Mouse (Mus musculus) megakaryocyte, embryonic 14.5 days (primary cell): ENCODE measurements around the gene Poc1a. TPM values are rescaled to one million over a fixed set of nuclear protein-coding genes. Genes with fewer than 3 reads are reported as not detected.

Experiments
- H3K27me3 ChIP-seq: replicated peaks from 2 replicates; pipeline ENCODE3; 2012; ENCODE audit warnings: inconsistent platforms
- H3K36me3 ChIP-seq: replicated peaks from 2 replicates; pipeline ENCODE3; 2012; ENCODE audit warnings: low read length, inconsistent platforms, mixed read lengths
- H3K4me1 ChIP-seq: 2 replicates; pipeline ENCODE4 v1.6.1; 2012; ENCODE audit warnings: inconsistent platforms
- H3K4me3 ChIP-seq: replicated peaks from 2 replicates; pipeline ENCODE3; 2012; ENCODE audit warnings: moderate library complexity, mild to moderate bottlenecking, inconsistent platforms
- H3K9me3 ChIP-seq: 2 replicates; pipeline ENCODE4 v1.6.1; 2012; ENCODE audit warnings: inconsistent platforms
- FLI1 ChIP-seq: IDR thresholded peaks from 2 replicates; pipeline ENCODE4 v1.6.1; 2012; ENCODE audit warnings: low read length, inconsistent platforms, mixed read lengths
- GATA1 ChIP-seq: IDR thresholded peaks from 3 replicates; pipeline ENCODE4 v1.6.1; 2012; ENCODE audit warnings: mixed read lengths, low read length, inconsistent platforms, borderline replicate concordance
- polyA plus RNA-seq: library from polyadenylated mRNA; stranded (reverse); fragments of >175 nt; gene quantifications from 2 replicates; pipeline ENCODE4 v1.2.3, GENCODE M21; 2012; ENCODE audit warnings: low replicate concordance; ENCODE audit not compliant: insufficient read depth

The Poc1a gene
- 3.5 and 6.6 TPM in 2 replicates for polyA plus RNA-seq

GRCm38 (mm10) chr9:106280808-106281544 lies at the start of gene Poc1a:
Poc1a (plus strand) TSS chr9:106281061.
- Histone ChIP-seq H3K4me1 (peaks cover 24% of the 10 kb centered on the region), H3K27me3 (no peaks in the 10 kb centered on the region), H3K36me3 (peaks cover 30% of the 10 kb centered on the region), H3K9me3 (no peaks in the 10 kb centered on the region), H3K4me3 (peak within 1 kb of the TSS; percentile 97)
- TF ChIP-seq FLI1 (no peak; the same call in 1 of the 2 replicates), GATA1 (no peak)

GRCm38 (mm10) chr9:106231220-106231619 lies 49.6 kb upstream of the Poc1a start:
- peaks cover 14% of the 10 kb centered on the region for H3K27me3 ChIP-seq
- peaks cover 26% of the 10 kb centered on the region for H3K4me1 ChIP-seq
- peak overlapping the region; percentile 31 for H3K4me3 ChIP-seq
- H3K36me3 ChIP-seq, result peaks cover 39% of the 10 kb centered on the region
- H3K9me3 ChIP-seq, result no peaks in the 10 kb centered on the region
- TF ChIP-seq GATA1 (no peak), FLI1 (no peak)

GRCm38 (mm10) chr9:106231816-106232215 lies 49.0 kb upstream of the Poc1a start:
- Histone ChIP-seq H3K27me3 (peaks cover 9% of the 10 kb centered on the region), H3K4me1 (peaks cover 22% of the 10 kb centered on the region), H3K4me3 (no peak overlapping the region), H3K9me3 (no peaks in the 10 kb centered on the region), H3K36me3 (peaks cover 45% of the 10 kb centered on the region)
- TF ChIP-seq GATA1, result no peak
- TF ChIP-seq FLI1, result no peak

GRCm38 (mm10) chr9:106232956-106233355 lies 47.9 kb upstream of the Poc1a start:
- Histone ChIP-seq H3K4me1 (peaks cover 22% of the 10 kb centered on the region), H3K27me3 (peaks cover 2% of the 10 kb centered on the region), H3K36me3 (peaks cover 57% of the 10 kb centered on the region), H3K4me3 (no peak overlapping the region), H3K9me3 (no peaks in the 10 kb centered on the region)
- TF ChIP-seq GATA1 (no peak), FLI1 (no peak)

- no peak for TF ChIP-seq GATA1
- no peak for TF ChIP-seq FLI1
- H3K27me3 ChIP-seq, result peaks cover 2% of the 10 kb centered on the region
- H3K9me3 ChIP-seq, result no peaks in the 10 kb centered on the region
- no peak overlapping the region for H3K4me3 ChIP-seq
- peaks cover 67% of the 10 kb centered on the region for H3K36me3 ChIP-seq
- peaks cover 22% of the 10 kb centered on the region for H3K4me1 ChIP-seq
These were observed 46.9 kb upstream of the Poc1a start for GRCm38 (mm10) chr9:106233953-106234352.

GRCm38 (mm10) chr9:106235194-106235830 lies 45.5 kb upstream of the Poc1a start:
- TF ChIP-seq GATA1 (no peak), FLI1 (no peak)
- peaks cover 79% of the 10 kb centered on the region for H3K36me3 ChIP-seq

GRCm38 (mm10) chr9:106236156-106236817 lies 44.6 kb upstream of the Poc1a start:
- TF ChIP-seq FLI1 (no peak), GATA1 (no peak)
- no peak overlapping the region for H3K4me3 ChIP-seq
- no peaks in the 10 kb centered on the region for H3K9me3 ChIP-seq
- H3K4me1 ChIP-seq, result peaks cover 3% of the 10 kb centered on the region
- H3K27me3 ChIP-seq, result peaks cover 1% of the 10 kb centered on the region
- H3K36me3 ChIP-seq, result peaks cover 89% of the 10 kb centered on the region

More at GRCm38 (mm10) chr9:106235194-106235830, 45.5 kb upstream of the Poc1a start:
- Histone ChIP-seq H3K4me3 (no peak overlapping the region), H3K27me3 (peaks cover 2% of the 10 kb centered on the region), H3K9me3 (no peaks in the 10 kb centered on the region), H3K4me1 (peaks cover 13% of the 10 kb centered on the region)

GRCm38 (mm10) chr9:106236818-106237211 lies 44.0 kb upstream of the Poc1a start:
- Histone ChIP-seq H3K4me1 (no peaks in the 10 kb centered on the region), H3K27me3 (no peaks in the 10 kb centered on the region), H3K36me3 (peaks cover 94% of the 10 kb centered on the region), H3K4me3 (no peak overlapping the region), H3K9me3 (no peaks in the 10 kb centered on the region)
- no peak for TF ChIP-seq GATA1
- TF ChIP-seq FLI1, result no peak

- H3K4me3 ChIP-seq, result no peak overlapping the region
- no peaks in the 10 kb centered on the region for H3K9me3 ChIP-seq
- H3K36me3 ChIP-seq, result peaks cover 99% of the 10 kb centered on the region
- H3K4me1 ChIP-seq, result no peaks in the 10 kb centered on the region
- TF ChIP-seq GATA1, result no peak
- no peak for TF ChIP-seq FLI1
- no peaks in the 10 kb centered on the region for H3K27me3 ChIP-seq
These were observed 43.5 kb upstream of the Poc1a start for GRCm38 (mm10) chr9:106237401-106237800.
